Mouse (Mus musculus) lung, adult 2 months (tissue): ENCODE results near the gene Pgam1.

Source experiments
- CTCF ChIP-seq: fragments of 200-500 bp; IDR thresholded peaks from 2 replicates; pipeline ENCODE4 v1.5.1; 2011; ENCODE audit warnings: mild to moderate bottlenecking, low read length, control low read depth; ENCODE audit not compliant: insufficient read depth
- POLR2A ChIP-seq: fragments of 200-500 bp; IDR thresholded peaks from 2 replicates; pipeline ENCODE4 v1.6.1; 2011; ENCODE audit warnings: low read depth, mild to moderate bottlenecking, control low read depth, low read length, borderline replicate concordance; ENCODE audit errors: extremely low read depth

- no peak for TF ChIP-seq CTCF
- TF ChIP-seq POLR2A = no peak
Observed at GRCm38 (mm10) chr19:41881842-41882241, 29.9 kb upstream of the Pgam1 start.
